In the genomic region with DNA sequence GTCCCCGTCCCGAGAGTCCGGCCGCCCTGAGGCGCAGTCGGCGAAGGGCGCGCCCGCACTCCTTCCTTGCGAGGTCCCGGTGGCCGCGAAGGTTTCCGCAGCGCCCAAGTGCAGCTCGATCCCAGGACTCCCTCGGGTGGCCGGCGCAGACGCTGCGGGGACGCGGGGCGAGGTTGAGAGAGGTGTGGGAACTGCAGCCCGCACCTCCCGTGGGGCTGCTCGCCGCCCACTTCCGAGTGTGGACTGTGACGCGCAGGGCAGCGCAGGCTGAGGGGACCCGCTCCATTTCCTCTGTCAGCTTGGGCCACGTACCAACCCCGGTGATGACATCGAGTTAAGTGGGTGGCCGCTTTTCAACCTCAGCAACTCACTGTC, we compare ENCODE assay signal across 7 mouse cellular contexts. TPM values are rescaled to one million over a fixed set of nuclear protein-coding genes. Genes with fewer than 3 reads are reported as not detected.
DNase-seq lines count a peak whose midpoint lies in the region; ATAC-seq and TF ChIP-seq lines count a peak whose summit lies in the region.

No protein-coding gene starts in this region.

- no peaks in the 10 kb centered on the region for H3K4me1 ChIP-seq in G1E (ENCODE audit: insufficient read depth, low read depth, low read length)
- H3K4me1 ChIP-seq in embryonic facial prominence, embryonic 13.5 days, result peaks cover 12% of the 10 kb centered on the region
- peaks cover 10% of the 10 kb centered on the region for H3K4me1 ChIP-seq in heart, embryonic 13.5 days
- H3K4me1 ChIP-seq in kidney, embryonic 15.5 days, result peaks cover 11% of the 10 kb centered on the region
- peaks cover 18% of the 10 kb centered on the region for H3K4me1 ChIP-seq in neural tube, embryonic 15.5 days

- no peak for TF ChIP-seq CTCF in G1E (IDR thresholded peaks at IDR 0.05; ENCODE audit: low read depth, low read length)

- peaks cover 69% of the 10 kb centered on the region for H3K9me3 ChIP-seq in G1E (replicated peaks)
- H3K9me3 ChIP-seq in embryonic facial prominence, embryonic 13.5 days, result no peaks in the 10 kb centered on the region
- no peaks in the 10 kb centered on the region for H3K9me3 ChIP-seq in heart, embryonic 13.5 days
- H3K9me3 ChIP-seq in kidney, embryonic 15.5 days (replicated peaks), result no peaks in the 10 kb centered on the region
- H3K9me3 ChIP-seq in neural tube, embryonic 15.5 days (replicated peaks), result no peaks in the 10 kb centered on the region

- WGBS in embryonic facial prominence, embryonic 13.5 days, result under 1% methylated on average over 38 of the region's 38 CpGs
- WGBS in heart, embryonic 13.5 days, result 0% methylated on average over 34 of the region's 38 CpGs
- under 1% methylated on average over 38 of the region's 38 CpGs for WGBS in kidney, embryonic 15.5 days
- under 1% methylated on average over 38 of the region's 38 CpGs for WGBS in neural tube, embryonic 15.5 days

- ATAC-seq in G1E (ENCODE audit: extremely low read depth, insufficient number of reproducible peaks, low FRiP score, poor library complexity, severe bottlenecking), result no peak
- peak; percentile 56; the same call in 1 of the 2 replicates for ATAC-seq in embryonic facial prominence, embryonic 13.5 days (ENCODE audit: insufficient number of reproducible peaks, insufficient read depth, low FRiP score, low TSS enrichment, low read depth)
- ATAC-seq in heart, embryonic 13.5 days (ENCODE audit: extremely low read depth, insufficient number of reproducible peaks, low FRiP score, low TSS enrichment), result no peak
- peak; percentile 47; the same call in 1 of the 2 replicates for ATAC-seq in kidney, embryonic 15.5 days (replicated peaks; ENCODE audit: low FRiP score)
- peak; percentile 69 for ATAC-seq in neural tube, embryonic 15.5 days (ENCODE audit: low FRiP score)

- no peaks in the 10 kb centered on the region for H3K36me3 ChIP-seq in G1E (replicated peaks)
- no peaks in the 10 kb centered on the region for H3K36me3 ChIP-seq in embryonic facial prominence, embryonic 13.5 days
- H3K36me3 ChIP-seq in heart, embryonic 13.5 days, result no peaks in the 10 kb centered on the region
- H3K36me3 ChIP-seq in kidney, embryonic 15.5 days, result no peaks in the 10 kb centered on the region
- H3K36me3 ChIP-seq in neural tube, embryonic 15.5 days, result no peaks in the 10 kb centered on the region

- H3K4me2 ChIP-seq in embryonic facial prominence, embryonic 13.5 days, result peak overlapping the region; percentile 97
- peak overlapping the region; percentile 97 for H3K4me2 ChIP-seq in heart, embryonic 13.5 days
- H3K4me2 ChIP-seq in kidney, embryonic 15.5 days, result peak overlapping the region; percentile 99
- H3K4me2 ChIP-seq in neural tube, embryonic 15.5 days, result peak overlapping the region; percentile 97

- DNase-seq in CD4-positive, CD25-positive, alpha-beta regulatory T cell, adult 2 months (ENCODE audit: low read depth, low spot score), result peak; percentile 59
- DNase-seq in G1E (ENCODE audit: low spot score), result no peak
- DNase-seq in lung, adult 18-20 months, result peak; percentile 56 to 63

- H3K9ac ChIP-seq in embryonic facial prominence, embryonic 13.5 days, result peak overlapping the region; percentile 83
- peak overlapping the region; percentile 94 for H3K9ac ChIP-seq in heart, embryonic 13.5 days
- peak overlapping the region; percentile 70 for H3K9ac ChIP-seq in kidney, embryonic 15.5 days
- H3K9ac ChIP-seq in neural tube, embryonic 15.5 days (replicated peaks), result peak overlapping the region; percentile 74

- peak overlapping the region; percentile 16; the same call in 1 of the 2 replicates for H3K4me3 ChIP-seq in G1E (ENCODE audit: low read depth, low read length)
- peak overlapping the region; percentile 76 for H3K4me3 ChIP-seq in embryonic facial prominence, embryonic 13.5 days
- peak overlapping the region; percentile 85 for H3K4me3 ChIP-seq in heart, embryonic 13.5 days
- H3K4me3 ChIP-seq in kidney, embryonic 15.5 days (replicated peaks), result peak overlapping the region; percentile 78
- H3K4me3 ChIP-seq in neural tube, embryonic 15.5 days (replicated peaks), result peak overlapping the region; percentile 67

- peaks cover 2% of the 10 kb centered on the region; the same call in 1 of the 2 replicates for H3K27me3 ChIP-seq in G1E (ENCODE audit: insufficient read depth, low read length)
- H3K27me3 ChIP-seq in embryonic facial prominence, embryonic 13.5 days, result peaks cover 37% of the 10 kb centered on the region
- peaks cover 16% of the 10 kb centered on the region for H3K27me3 ChIP-seq in heart, embryonic 13.5 days (replicated peaks)
- peaks cover 33% of the 10 kb centered on the region for H3K27me3 ChIP-seq in kidney, embryonic 15.5 days
- peaks cover 38% of the 10 kb centered on the region for H3K27me3 ChIP-seq in neural tube, embryonic 15.5 days (replicated peaks)

- H3K27ac ChIP-seq in embryonic facial prominence, embryonic 13.5 days, result peak overlapping the region; percentile 71; the same call in 1 of the 2 replicates
- peak overlapping the region; percentile 70 for H3K27ac ChIP-seq in heart, embryonic 13.5 days (replicated peaks)
- peak overlapping the region; percentile 80 for H3K27ac ChIP-seq in kidney, embryonic 15.5 days
- peak overlapping the region; percentile 72 for H3K27ac ChIP-seq in neural tube, embryonic 15.5 days (replicated peaks)

RNA-seq across cellular contexts. Expression of a gene that starts 0.4 kb away (rescaled TPM):
- total RNA-seq in G1E (2014; fragmentation: Nextera tagmentation) (not detected in 2 replicates), G1E (2017) (not detected in 2 replicates)
- polyA plus RNA-seq in G1E (2012), result not detected in 2 replicates
- 3.0 and 3.3 TPM in 2 replicates for polyA plus RNA-seq in embryonic facial prominence, embryonic 13.5 days (2015; fragmentation: Nextera tagmentation; extraction: Ambion mirVana)
- 2.2 and 2.4 TPM in 2 replicates for polyA plus RNA-seq in heart, embryonic 13.5 days (2015; fragmentation: Nextera tagmentation; extraction: Ambion mirVana)
- polyA plus RNA-seq in kidney, embryonic 15.5 days (2015; fragmentation: Nextera tagmentation; extraction: Ambion mirVana), result 2.1 and 3.6 TPM in 2 replicates
- polyA plus RNA-seq in neural tube, embryonic 15.5 days (2015; fragmentation: Nextera tagmentation; extraction: Ambion mirVana), result 1.8 TPM in 2 replicates

RNA-seq across cellular contexts. Expression of a gene that starts 41.6 kb away (rescaled TPM):
- total RNA-seq in G1E (2014; fragmentation: Nextera tagmentation) (25.5 and 33.2 TPM in 2 replicates), G1E (2017) (45.8 and 49.7 TPM in 2 replicates)
- polyA plus RNA-seq in G1E (2012), result 17.0 and 17.6 TPM in 2 replicates
- 136 and 149 TPM in 2 replicates for polyA plus RNA-seq in embryonic facial prominence, embryonic 13.5 days (2015; fragmentation: Nextera tagmentation; extraction: Ambion mirVana)
- 80.3 and 87.4 TPM in 2 replicates for polyA plus RNA-seq in heart, embryonic 13.5 days (2015; fragmentation: Nextera tagmentation; extraction: Ambion mirVana)
- 118 and 119 TPM in 2 replicates for polyA plus RNA-seq in kidney, embryonic 15.5 days (2015; fragmentation: Nextera tagmentation; extraction: Ambion mirVana)
- polyA plus RNA-seq in neural tube, embryonic 15.5 days (2015; fragmentation: Nextera tagmentation; extraction: Ambion mirVana), result 176 and 192 TPM in 2 replicates

Comparison
In these comparisons a context has a peak if more than half of its experiments do, and no peak if none do; other contexts are left out.
1. ATAC-seq: peak in embryonic facial prominence, embryonic 13.5 days (single experiment), kidney, embryonic 15.5 days (single experiment) and neural tube, embryonic 15.5 days (single experiment); none in G1E (single experiment) and heart, embryonic 13.5 days (single experiment).
2. H3K4me3 ChIP-seq: peak in every context shown above with its lines; median percentile 85 in heart, embryonic 13.5 days; 78 in kidney, embryonic 15.5 days; 76 in embryonic facial prominence, embryonic 13.5 days; 67 in neural tube, embryonic 15.5 days; 16 in G1E.
3. Peak in every context shown above with its lines, with median percentiles within 50 percentile points of each other: H3K27ac ChIP-seq, H3K4me2 ChIP-seq and H3K9ac ChIP-seq.